Mouse (Mus musculus): ENCODE data around the gene Stoml2.

- TF ChIP-seq CTCF (IDR thresholded peaks at IDR 0.05), result no peak
- TF ChIP-seq EP300 (IDR thresholded peaks at IDR 0.05), result no peak
These were observed 13.4 kb downstream of the Stoml2 start for GRCm38 (mm10) chr4:43018156-43018555.

Data from lung, postnatal 0 days (tissue).